Mouse (Mus musculus) limb, embryonic 12.5 days (tissue): ENCODE results near the gene Rnf216. TPM values are rescaled to one million over a fixed set of nuclear protein-coding genes. Genes with fewer than 3 reads are reported as not detected.

Experiments
- ATAC-seq: fragments of 200-750 bp; cut with Nextera tagmentation; 2 replicates; pipeline ENCODE4 v1.8.0; 2017; ENCODE audit warnings: low read depth, moderate TSS enrichment; ENCODE audit not compliant: insufficient number of reproducible peaks, insufficient read depth, low FRiP score, low TSS enrichment
- H3K27ac ChIP-seq: fragments of 300-500 bp; sonication (generic); 2 replicates; pipeline ENCODE4 v1.5.1; 2016; ENCODE audit warnings: mild to moderate bottlenecking, moderate library complexity
- H3K27me3 ChIP-seq: fragments of 300-500 bp; sonication (generic); 2 replicates; pipeline ENCODE4 v1.6.1; 2016; ENCODE audit warnings: mild to moderate bottlenecking, moderate library complexity
- H3K36me3 ChIP-seq: fragments of 300-500 bp; sonication (generic); 2 replicates; pipeline ENCODE4 v1.6.1; 2016; ENCODE audit warnings: mild to moderate bottlenecking, moderate library complexity
- H3K4me1 ChIP-seq: fragments of 300-500 bp; sonication (generic); replicated peaks from 2 replicates; pipeline ENCODE4 v1.6.1; 2016
- H3K4me2 ChIP-seq: fragments of 300-500 bp; sonication (generic); 2 replicates; pipeline ENCODE4 v1.6.1; 2016; ENCODE audit warnings: mild to moderate bottlenecking, moderate library complexity
- H3K4me3 ChIP-seq: fragments of 300-500 bp; sonication (generic); replicated peaks from 2 replicates; pipeline ENCODE4 v1.5.1; 2016; ENCODE audit warnings: mild to moderate bottlenecking
- H3K9ac ChIP-seq: fragments of 300-500 bp; sonication (generic); replicated peaks from 2 replicates; pipeline ENCODE4 v1.6.1; 2016; ENCODE audit warnings: mild to moderate bottlenecking, moderate library complexity
- H3K9me3 ChIP-seq: fragments of 300-500 bp; sonication (generic); 2 replicates; pipeline ENCODE4 v1.6.1; 2016; ENCODE audit warnings: mild to moderate bottlenecking, moderate library complexity
- WGBS: fragments of 180-500 bp; shearing (Covaris S2); methylation state at CpG from one replicate; pipeline ENCODE4 v1.1.7; 2016; 5-methylcytosine and 5-hydroxymethylcytosine counted together
- polyA plus RNA-seq: library from polyadenylated mRNA; unstranded; fragments of >200 nt; fragmentation: Nextera tagmentation; extraction: Ambion mirVana; gene quantifications from 2 replicates; pipeline ENCODE4 v1.2.1, GENCODE M21; 2016

Rnf216 gene
- polyA plus RNA-seq, 1 experiment from 2014 or later, result 60.1 TPM

DNA sequence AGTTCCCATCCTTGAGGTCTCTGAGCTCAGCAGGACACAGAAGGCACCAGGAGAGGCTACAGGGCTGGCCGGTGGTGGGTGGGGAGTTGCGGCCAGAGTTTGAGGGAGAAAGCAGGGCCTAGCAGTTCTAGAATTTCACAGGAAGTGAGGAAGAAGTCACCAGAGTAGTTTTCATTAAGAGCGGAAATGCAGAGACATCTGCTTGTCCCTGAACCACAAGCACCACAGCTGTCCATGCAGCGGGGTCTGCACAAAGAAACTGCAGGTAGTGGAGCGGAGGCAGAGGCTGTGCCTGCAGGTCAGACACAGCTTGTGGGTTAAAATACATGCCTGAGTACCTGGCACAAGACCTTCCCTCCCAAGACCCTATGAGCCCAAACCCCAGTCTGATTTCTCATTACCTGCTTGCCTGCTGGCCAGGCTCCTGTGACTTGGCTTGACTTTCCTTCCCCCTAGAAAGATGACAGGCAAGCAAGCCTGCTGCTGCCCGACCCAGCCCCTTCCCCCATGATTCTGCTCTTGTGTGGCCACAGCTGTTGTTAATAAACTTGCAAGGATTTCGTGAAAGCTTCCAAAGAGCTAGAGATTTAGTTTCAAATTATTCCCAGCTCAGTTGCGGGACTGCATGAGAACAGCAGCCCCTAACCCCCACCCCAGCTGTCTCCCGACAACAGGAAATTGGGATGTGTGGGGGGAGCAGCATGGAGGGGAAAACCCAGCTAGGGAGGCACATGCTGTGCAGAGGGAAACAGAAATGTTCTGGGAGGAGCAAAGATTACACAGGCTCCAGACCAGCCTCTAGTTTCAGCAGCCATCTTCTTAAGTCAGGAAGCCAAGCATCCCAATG lies 111.9 kb downstream of the Rnf216 start:
- ATAC-seq, result peak; percentile 96
- H3K9me3 ChIP-seq, result no peaks in the 10 kb centered on the region
- 11% methylated on average over 9 of the region's 9 CpGs for WGBS
- H3K4me2 ChIP-seq, result peak overlapping the region; percentile 58
- no peaks in the 10 kb centered on the region for H3K27me3 ChIP-seq
- H3K4me3 ChIP-seq, result peak overlapping the region; percentile 24
- peak overlapping the region; percentile 99 for H3K27ac ChIP-seq
- peaks cover 60% of the 10 kb centered on the region for H3K4me1 ChIP-seq
- peak overlapping the region; percentile 56 for H3K9ac ChIP-seq
- peaks cover 25% of the 10 kb centered on the region for H3K36me3 ChIP-seq

DNA sequence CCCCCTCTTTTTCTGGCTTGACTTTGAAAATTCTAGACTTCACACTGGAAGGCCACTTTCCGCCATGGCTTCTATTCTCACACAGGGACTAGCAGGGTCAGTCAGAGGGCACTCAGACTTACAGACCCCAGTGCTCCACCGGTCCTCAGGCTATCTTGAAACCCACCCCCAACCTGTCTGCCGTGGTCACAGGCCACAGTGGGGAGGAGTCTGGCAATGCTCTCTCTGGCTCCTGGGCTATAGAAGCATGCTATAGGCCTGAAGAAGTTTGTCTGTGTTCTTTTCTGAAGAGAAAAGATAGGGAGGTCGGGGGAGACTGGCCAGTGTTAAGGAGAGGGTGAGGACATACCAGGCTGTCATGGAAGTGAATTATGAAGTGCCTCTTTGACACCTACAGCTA lies 112.7 kb downstream of the Rnf216 start:
- H3K9me3 ChIP-seq, result no peaks in the 10 kb centered on the region
- H3K4me3 ChIP-seq, result peak overlapping the region; percentile 24
- peaks cover 26% of the 10 kb centered on the region for H3K36me3 ChIP-seq
- no peak for ATAC-seq
- H3K9ac ChIP-seq, result peak overlapping the region; percentile 56
- H3K27ac ChIP-seq, result peak overlapping the region; percentile 99
- WGBS, result 17% methylated on average over 4 of the region's 4 CpGs
- no peaks in the 10 kb centered on the region for H3K27me3 ChIP-seq
- H3K4me2 ChIP-seq, result peak overlapping the region; percentile 58
- H3K4me1 ChIP-seq, result peaks cover 60% of the 10 kb centered on the region

DNA sequence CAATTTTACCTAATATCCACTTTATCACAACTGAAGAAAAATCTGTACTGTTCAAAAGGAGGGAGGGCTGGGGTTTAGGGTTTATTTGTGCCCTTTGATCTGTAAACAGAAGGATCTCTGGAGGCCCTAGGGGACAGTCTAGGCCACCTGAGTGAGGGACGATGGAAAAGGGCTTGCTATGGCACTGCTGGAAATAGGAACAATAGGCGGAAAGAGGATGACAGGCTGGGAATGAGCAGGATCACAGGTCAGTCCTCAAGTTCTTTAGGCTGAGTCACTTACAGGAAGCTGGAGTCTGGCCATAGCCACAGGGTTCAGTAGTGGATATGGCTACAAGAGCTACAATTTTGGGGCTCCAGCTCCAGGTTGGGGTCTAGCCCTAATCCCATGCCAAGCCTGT lies 114.6 kb downstream of the Rnf216 start:
- Histone ChIP-seq H3K4me1 (peaks cover 59% of the 10 kb centered on the region), H3K27me3 (no peaks in the 10 kb centered on the region), H3K36me3 (peaks cover 38% of the 10 kb centered on the region), H3K27ac (peak overlapping the region; percentile 53; the same call in 1 of the 2 replicates), H3K4me3 (no peak overlapping the region), H3K9ac (no peak overlapping the region; the same call in 1 of the 2 replicates), H3K9me3 (no peaks in the 10 kb centered on the region), H3K4me2 (no peak overlapping the region)
- 45% methylated on average over 2 of the region's 2 CpGs for WGBS
- no peak for ATAC-seq

DNA sequence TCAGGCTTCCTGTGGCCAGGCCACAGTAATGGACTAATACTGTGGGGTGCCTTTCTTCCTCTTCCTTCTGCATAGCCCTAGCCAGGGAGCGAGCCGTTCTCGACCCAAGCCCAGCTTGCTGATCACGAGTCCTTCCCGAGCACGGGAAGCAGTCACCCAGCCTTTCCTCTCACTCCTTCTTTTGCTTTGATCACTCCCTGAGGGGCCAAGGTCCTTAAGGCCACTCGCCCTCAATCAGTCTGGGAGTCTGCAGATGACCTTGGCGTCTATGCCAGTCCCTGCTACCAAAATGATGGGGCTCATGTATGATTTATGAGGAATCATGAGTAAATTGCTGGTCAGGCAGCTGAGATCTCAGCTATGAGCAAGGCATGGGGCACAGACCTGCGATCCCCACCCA lies 115.3 kb downstream of the Rnf216 start:
- no peak overlapping the region for H3K4me2 ChIP-seq
- no peaks in the 10 kb centered on the region for H3K27me3 ChIP-seq
- 60% methylated on average over 9 of the region's 9 CpGs for WGBS
- H3K4me3 ChIP-seq, result no peak overlapping the region
- no peak for ATAC-seq
- H3K4me1 ChIP-seq, result peaks cover 53% of the 10 kb centered on the region
- H3K9ac ChIP-seq, result no peak overlapping the region
- H3K36me3 ChIP-seq, result peaks cover 44% of the 10 kb centered on the region
- peak overlapping the region; percentile 53; the same call in 1 of the 2 replicates for H3K27ac ChIP-seq
- no peaks in the 10 kb centered on the region for H3K9me3 ChIP-seq

DNA sequence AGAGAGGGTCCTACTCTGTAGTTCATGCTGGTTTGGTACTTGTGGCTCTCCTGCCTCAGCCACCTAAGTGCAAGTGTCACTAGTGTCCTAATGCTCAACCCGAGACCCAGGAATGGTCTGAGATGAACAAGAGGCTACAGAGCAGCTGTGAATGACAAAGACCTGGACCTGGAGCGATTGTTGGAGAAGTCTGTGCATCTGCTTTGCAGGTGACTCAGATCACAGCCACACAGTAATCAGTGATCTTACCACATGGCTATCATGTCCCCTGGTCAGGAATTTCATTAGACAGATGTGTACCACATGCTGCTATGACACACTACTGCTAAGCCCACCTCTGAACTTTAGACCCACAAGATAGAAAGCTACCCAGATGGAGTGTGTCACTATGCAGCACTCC lies 118.0 kb downstream of the Rnf216 start:
- Histone ChIP-seq H3K4me2 (no peak overlapping the region), H3K4me1 (peaks cover 25% of the 10 kb centered on the region), H3K27me3 (no peaks in the 10 kb centered on the region), H3K9me3 (no peaks in the 10 kb centered on the region), H3K36me3 (peaks cover 66% of the 10 kb centered on the region), H3K9ac (no peak overlapping the region), H3K4me3 (no peak overlapping the region), H3K27ac (no peak overlapping the region; the same call in 1 of the 2 replicates)
- 83% methylated on average over 2 of the region's 2 CpGs for WGBS
- no peak for ATAC-seq

DNA sequence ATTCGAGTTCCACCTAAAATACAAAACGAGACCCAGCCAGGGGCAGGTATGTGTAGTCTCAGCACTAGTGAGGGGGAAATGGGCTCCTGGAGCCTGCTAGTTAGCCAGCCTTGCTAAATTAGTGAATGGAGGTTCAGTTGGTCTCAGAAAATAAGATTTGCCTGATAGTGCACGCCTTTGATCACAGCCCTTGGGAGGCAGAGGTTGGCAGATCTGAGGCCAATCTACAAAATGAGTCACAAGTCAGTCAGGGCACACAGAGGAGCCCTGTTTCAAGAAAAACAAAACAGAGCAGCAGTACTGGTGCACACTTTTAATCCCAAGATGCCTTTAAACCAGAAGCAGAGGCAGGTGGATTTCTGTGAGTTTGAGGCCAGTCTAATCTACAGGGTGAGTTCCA lies 123.6 kb downstream of the Rnf216 start:
- Histone ChIP-seq H3K4me3 (no peak overlapping the region), H3K9ac (no peak overlapping the region), H3K36me3 (peaks cover 44% of the 10 kb centered on the region), H3K4me2 (no peak overlapping the region), H3K27ac (no peak overlapping the region), H3K9me3 (peaks cover 6% of the 10 kb centered on the region; the same call in 1 of the 2 replicates), H3K27me3 (no peaks in the 10 kb centered on the region), H3K4me1 (no peaks in the 10 kb centered on the region)
- WGBS, result 76% methylated on average over 3 of the region's 3 CpGs
- ATAC-seq, result no peak

DNA sequence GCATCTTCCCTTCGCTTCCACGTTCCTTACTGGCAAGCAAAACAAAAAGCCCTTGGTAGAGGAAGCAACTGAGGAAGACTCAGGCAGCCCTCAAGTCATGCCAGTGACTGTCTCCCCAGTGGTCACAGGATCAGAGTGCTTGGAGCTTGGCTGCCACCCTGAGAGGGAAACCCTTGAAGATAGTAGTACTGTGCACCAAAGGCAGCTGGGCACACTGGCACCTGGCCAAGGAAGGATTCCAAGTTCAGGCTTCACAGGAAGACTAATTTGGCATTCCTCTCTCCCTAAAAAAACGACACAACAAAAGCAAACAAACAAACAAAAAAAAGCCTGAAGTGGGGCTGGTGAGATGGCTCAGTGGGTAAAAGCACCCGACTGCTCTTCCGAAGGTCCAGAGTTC lies 124.3 kb downstream of the Rnf216 start:
- Histone ChIP-seq H3K9me3 (peaks cover 6% of the 10 kb centered on the region; the same call in 1 of the 2 replicates), H3K4me2 (no peak overlapping the region), H3K4me1 (no peaks in the 10 kb centered on the region), H3K27me3 (no peaks in the 10 kb centered on the region), H3K36me3 (peaks cover 38% of the 10 kb centered on the region), H3K9ac (no peak overlapping the region), H3K4me3 (no peak overlapping the region), H3K27ac (0 out of 2 replicates have a peak overlapping the region, but pooled peaks have one; percentile 12)
- ATAC-seq, result no peak
- 91% methylated on average over 5 of the region's 5 CpGs for WGBS

DNA sequence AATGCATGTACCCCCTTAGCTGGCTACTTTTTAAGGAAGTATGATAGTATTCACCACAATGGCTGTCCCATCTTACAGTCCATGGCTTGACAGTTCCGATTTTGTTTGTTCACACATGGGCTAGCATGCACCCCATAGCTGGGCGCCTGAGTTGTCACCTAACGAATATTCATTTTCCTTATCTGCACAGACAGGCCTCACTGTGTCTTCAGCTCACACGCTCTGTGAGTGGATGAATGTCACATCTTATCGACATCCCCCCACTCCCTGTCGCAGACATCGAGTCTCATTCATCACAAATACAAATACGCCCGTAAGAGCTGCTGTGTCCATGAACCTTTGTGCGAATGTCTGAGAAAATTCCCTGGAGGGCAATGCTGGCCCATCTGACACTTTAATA lies 128.5 kb downstream of the Rnf216 start:
- 88% methylated on average over 10 of the region's 10 CpGs for WGBS
- ATAC-seq, result no peak

DNA sequence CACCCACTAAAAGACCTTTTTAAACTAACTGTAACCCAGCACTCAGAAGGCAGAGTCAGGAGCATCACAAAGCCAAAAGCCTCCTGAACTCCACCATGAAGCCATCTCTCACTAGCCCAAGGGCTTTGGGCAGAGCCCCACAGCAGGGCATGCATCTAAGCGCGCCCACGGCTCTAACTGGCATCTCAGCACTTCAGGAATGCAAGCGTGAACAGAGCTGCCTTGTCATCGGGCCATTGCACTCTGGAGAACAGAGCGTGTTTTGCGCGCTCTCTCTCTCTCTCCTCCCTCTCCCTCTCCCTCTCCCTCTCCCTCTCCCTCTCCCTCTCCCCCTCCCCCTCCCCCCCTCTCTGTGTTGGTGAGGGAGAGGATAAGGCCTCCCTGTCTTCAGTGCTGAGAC lies 129.6 kb downstream of the Rnf216 start:
- Histone ChIP-seq H3K4me2 (no peak overlapping the region), H3K27me3 (no peaks in the 10 kb centered on the region), H3K9ac (no peak overlapping the region), H3K36me3 (peaks cover 3% of the 10 kb centered on the region; the same call in 1 of the 2 replicates), H3K9me3 (peaks cover 6% of the 10 kb centered on the region; the same call in 1 of the 2 replicates), H3K27ac (no peak overlapping the region), H3K4me1 (no peaks in the 10 kb centered on the region), H3K4me3 (no peak overlapping the region)
- no peak for ATAC-seq
- 76% methylated on average over 8 of the region's 8 CpGs for WGBS

More for the DNA sequence above, 128.5 kb downstream of the Rnf216 start:
- no peaks in the 10 kb centered on the region for H3K4me1 ChIP-seq
- H3K27ac ChIP-seq, result no peak overlapping the region
- no peaks in the 10 kb centered on the region for H3K27me3 ChIP-seq
- peaks cover 3% of the 10 kb centered on the region; the same call in 1 of the 2 replicates for H3K36me3 ChIP-seq
- peaks cover 6% of the 10 kb centered on the region; the same call in 1 of the 2 replicates for H3K9me3 ChIP-seq
- no peak overlapping the region for H3K9ac ChIP-seq
- no peak overlapping the region for H3K4me2 ChIP-seq
- no peak overlapping the region for H3K4me3 ChIP-seq

DNA sequence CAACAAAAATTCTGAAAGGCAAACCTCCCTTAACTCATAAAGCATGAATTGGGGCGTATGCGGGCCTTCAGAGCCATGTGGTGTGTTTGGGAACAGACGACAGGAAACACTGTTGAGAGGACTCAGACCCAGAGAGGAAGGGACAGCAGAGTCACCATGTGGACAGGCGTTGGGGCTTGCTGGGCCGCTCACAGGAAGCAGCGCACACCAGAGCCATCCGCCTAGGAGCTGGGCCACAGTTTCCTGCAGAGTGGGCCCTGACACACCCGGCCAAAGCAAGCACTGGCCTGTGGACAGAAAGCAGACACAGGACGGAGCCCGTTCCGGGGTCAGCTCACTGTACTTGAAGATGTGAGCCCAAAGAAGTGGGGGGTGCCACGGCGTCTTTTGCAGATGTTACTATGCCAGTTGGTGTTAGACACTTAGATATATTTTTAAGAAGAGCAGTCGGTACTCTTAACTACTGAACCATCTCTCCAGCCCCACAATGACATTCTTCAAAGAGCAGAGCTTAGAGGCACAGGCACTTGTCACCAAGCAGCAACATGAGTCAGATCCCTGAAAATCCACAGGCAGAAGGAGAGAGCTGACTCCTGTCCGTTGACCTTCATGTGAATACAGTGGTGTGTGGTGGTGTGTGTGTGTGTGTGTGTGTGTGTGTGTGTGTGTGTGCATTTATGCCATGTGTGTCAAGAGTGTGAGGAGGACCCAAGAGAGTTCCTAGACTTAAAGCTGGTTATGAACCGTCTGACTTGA lies 130.6 kb downstream of the Rnf216 start:
- Histone ChIP-seq H3K27ac (no peak overlapping the region), H3K4me3 (no peak overlapping the region), H3K36me3 (no peaks in the 10 kb centered on the region), H3K9ac (no peak overlapping the region), H3K9me3 (peaks cover 1% of the 10 kb centered on the region; the same call in 1 of the 2 replicates), H3K4me1 (no peaks in the 10 kb centered on the region), H3K27me3 (no peaks in the 10 kb centered on the region), H3K4me2 (no peak overlapping the region)
- ATAC-seq, result no peak
- WGBS, result 78% methylated on average over 16 of the region's 16 CpGs

DNA sequence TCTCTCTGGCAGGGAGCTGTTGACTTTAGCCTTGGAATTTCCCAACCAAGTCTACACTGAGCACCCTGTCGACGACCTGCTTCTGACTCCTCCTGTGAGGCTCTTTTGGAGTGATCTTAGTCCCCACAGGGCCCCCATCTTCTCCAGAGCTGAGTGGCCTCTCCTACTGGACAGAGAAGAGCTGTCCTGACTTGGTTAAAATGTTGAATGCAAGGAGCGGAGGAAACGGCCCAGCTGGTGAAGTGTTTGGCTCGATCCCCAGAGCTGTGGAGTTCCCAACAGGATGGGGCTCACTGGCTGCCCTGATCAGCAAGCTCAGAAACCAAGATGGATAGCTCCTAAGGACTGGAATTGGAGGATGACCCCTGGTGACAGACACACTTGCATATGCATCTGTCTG lies 136.3 kb downstream of the Rnf216 start:
- Histone ChIP-seq H3K27ac (no peak overlapping the region), H3K4me3 (no peak overlapping the region), H3K4me1 (peaks cover 7% of the 10 kb centered on the region; the same call in 1 of the 2 replicates), H3K27me3 (no peaks in the 10 kb centered on the region), H3K9ac (no peak overlapping the region), H3K36me3 (peaks cover 27% of the 10 kb centered on the region), H3K4me2 (no peak overlapping the region), H3K9me3 (no peaks in the 10 kb centered on the region)
- no peak for ATAC-seq
- WGBS, result 71% methylated on average over 5 of the region's 5 CpGs
